ENCODE assay signal across 8 mouse cellular contexts in the genomic region with DNA sequence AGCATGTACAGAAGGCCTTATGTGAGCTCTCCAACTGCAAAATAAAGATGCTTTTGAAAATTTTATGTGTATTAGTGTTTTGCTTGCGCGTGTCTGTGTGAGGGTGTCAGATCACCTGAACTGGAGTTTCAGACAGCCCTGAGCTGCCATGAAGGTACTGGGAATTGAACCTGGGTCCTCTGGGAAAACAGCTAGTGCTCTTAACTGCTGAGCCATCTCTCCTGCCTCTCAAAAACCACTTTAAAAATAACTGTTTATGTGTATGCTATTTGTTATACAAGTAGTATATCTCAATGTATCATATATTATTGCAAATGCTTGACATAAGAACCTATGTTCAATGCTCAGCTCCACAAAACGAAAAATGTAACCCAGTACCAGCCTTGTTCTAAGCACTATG. TPM values are rescaled to one million over a fixed set of nuclear protein-coding genes. Genes with fewer than 3 reads are reported as not detected.
DNase-seq lines count a peak whose midpoint lies in the region; ATAC-seq and TF ChIP-seq lines count a peak whose summit lies in the region.

No protein-coding gene starts in this region.

- no peak for TF ChIP-seq CTCF in lung, postnatal 0 days (IDR thresholded peaks at IDR 0.05)

- 60% methylated on average over 3 of the region's 3 CpGs for WGBS in lung, postnatal 0 days
- WGBS in intestine, embryonic 16.5 days: 65% methylated on average over 3 of the region's 3 CpGs
- 78% methylated on average over 3 of the region's 3 CpGs for WGBS in neural tube, embryonic 14.5 days

- H3K36me3 ChIP-seq in lung, postnatal 0 days (ENCODE audit: insufficient read depth, low read length): peaks cover 20% of the 10 kb centered on the region
- H3K36me3 ChIP-seq in intestine, embryonic 16.5 days (ENCODE audit: control insufficient read depth, insufficient read depth, low read length): peaks cover 6% of the 10 kb centered on the region
- peaks cover 18% of the 10 kb centered on the region for H3K36me3 ChIP-seq in neural tube, embryonic 14.5 days (ENCODE audit: control insufficient read depth, insufficient read depth, low read length)

- no peak overlapping the region for H3K27ac ChIP-seq in lung, postnatal 0 days (ENCODE audit: low read length)
- H3K27ac ChIP-seq in intestine, embryonic 16.5 days (ENCODE audit: low read length): no peak overlapping the region
- no peak overlapping the region for H3K27ac ChIP-seq in neural tube, embryonic 14.5 days (ENCODE audit: low read depth, low read length)

- H3K4me3 ChIP-seq in lung, postnatal 0 days (ENCODE audit: low read depth, low read length): peak overlapping the region; percentile 92; the same call in 1 of the 2 replicates
- H3K4me3 ChIP-seq in intestine, embryonic 16.5 days (ENCODE audit: low read length): no peak overlapping the region
- peak overlapping the region; percentile 81; the same call in 1 of the 2 replicates for H3K4me3 ChIP-seq in neural tube, embryonic 14.5 days (ENCODE audit: low read depth, low read length)

- no peak for ATAC-seq in lung, postnatal 0 days
- no peak for ATAC-seq in intestine, embryonic 16.5 days
- no peak for ATAC-seq in neural tube, embryonic 14.5 days (ENCODE audit: low read depth)

- no peaks in the 10 kb centered on the region for H3K9me3 ChIP-seq in lung, postnatal 0 days (ENCODE audit: low read length)
- H3K9me3 ChIP-seq in intestine, embryonic 16.5 days (ENCODE audit: control insufficient read depth, low read length): no peaks in the 10 kb centered on the region
- no peaks in the 10 kb centered on the region for H3K9me3 ChIP-seq in neural tube, embryonic 14.5 days (ENCODE audit: control insufficient read depth, low read length)

- no peaks in the 10 kb centered on the region for H3K27me3 ChIP-seq in lung, postnatal 0 days (replicated peaks; ENCODE audit: insufficient read depth, low read length)
- no peaks in the 10 kb centered on the region for H3K27me3 ChIP-seq in intestine, embryonic 16.5 days (replicated peaks; ENCODE audit: control insufficient read depth, insufficient read depth, low read length)
- H3K27me3 ChIP-seq in neural tube, embryonic 14.5 days (ENCODE audit: control insufficient read depth, insufficient read depth, low read length): no peaks in the 10 kb centered on the region

- H3K9ac ChIP-seq in lung, postnatal 0 days (replicated peaks; ENCODE audit: low read depth): no peak overlapping the region
- H3K9ac ChIP-seq in intestine, embryonic 16.5 days (ENCODE audit: low read depth, low read length): no peak overlapping the region
- H3K9ac ChIP-seq in neural tube, embryonic 14.5 days (replicated peaks; ENCODE audit: low read depth, low read length): no peak overlapping the region

- H3K4me1 ChIP-seq in lung, postnatal 0 days (ENCODE audit: insufficient read depth, low read depth, low read length): peaks cover 4% of the 10 kb centered on the region; the same call in 1 of the 2 replicates
- 0 out of 2 replicates have a peak, but pooled peaks cover 5% of the 10 kb centered on the region for H3K4me1 ChIP-seq in intestine, embryonic 16.5 days (ENCODE audit: control insufficient read depth, insufficient read depth, low read length)
- peaks cover 21% of the 10 kb centered on the region for H3K4me1 ChIP-seq in neural tube, embryonic 14.5 days (ENCODE audit: control insufficient read depth, insufficient read depth, low read length)

- TF ChIP-seq EP300 in lung, postnatal 0 days (IDR thresholded peaks at IDR 0.05): no peak

- H3K4me2 ChIP-seq in lung, postnatal 0 days (replicated peaks; ENCODE audit: low read depth, low read length): no peak overlapping the region; the same call in 1 of the 2 replicates
- H3K4me2 ChIP-seq in intestine, embryonic 16.5 days (ENCODE audit: low read depth, low read length): peak overlapping the region; percentile 65
- H3K4me2 ChIP-seq in neural tube, embryonic 14.5 days (ENCODE audit: low read depth, low read length): peak overlapping the region; percentile 70

- DNase-seq in cerebellum, adult 9-11 months: peak; percentile 34
- no peak for DNase-seq in cerebellum, postnatal 25 days
- no peak for DNase-seq in lung, postnatal 0 days (ENCODE audit: low spot score)
- DNase-seq in lung, adult 18-20 months: no peak
- no peak for DNase-seq in adipocyte (ENCODE audit: low spot score)
- no peak for DNase-seq in left cerebral cortex, adult 11 months (ENCODE audit: low spot score)

RNA-seq across cellular contexts. Expression of gene Akap8l, which starts 0.9 kb away (rescaled TPM):
- 59.9 and 66.3 TPM in 2 replicates for polyA plus RNA-seq in lung, postnatal 0 days (2015; fragmentation: Nextera tagmentation; extraction: Ambion mirVana)
- polyA plus RNA-seq in intestine, embryonic 16.5 days (2015; fragmentation: Nextera tagmentation; extraction: Ambion mirVana): 66.3 and 73.0 TPM in 2 replicates
- polyA plus RNA-seq in neural tube, embryonic 14.5 days (2014; fragmentation: Nextera tagmentation; extraction: Ambion mirVana): 123 and 158 TPM in 2 replicates

RNA-seq across cellular contexts. Expression of gene Akap8, which starts 30.2 kb away (rescaled TPM):
- polyA plus RNA-seq in lung, postnatal 0 days (2015; fragmentation: Nextera tagmentation; extraction: Ambion mirVana): 30.2 and 34.0 TPM in 2 replicates
- 75.0 and 75.7 TPM in 2 replicates for polyA plus RNA-seq in intestine, embryonic 16.5 days (2015; fragmentation: Nextera tagmentation; extraction: Ambion mirVana)
- polyA plus RNA-seq in neural tube, embryonic 14.5 days (2014; fragmentation: Nextera tagmentation; extraction: Ambion mirVana): 58.4 and 67.0 TPM in 2 replicates

RNA-seq across cellular contexts. Expression of gene Wiz, which starts 38.0 kb away (rescaled TPM):
- polyA plus RNA-seq in lung, postnatal 0 days (2015; fragmentation: Nextera tagmentation; extraction: Ambion mirVana): 12.1 and 12.8 TPM in 2 replicates
- polyA plus RNA-seq in intestine, embryonic 16.5 days (2015; fragmentation: Nextera tagmentation; extraction: Ambion mirVana): 17.5 and 18.9 TPM in 2 replicates
- polyA plus RNA-seq in neural tube, embryonic 14.5 days (2014; fragmentation: Nextera tagmentation; extraction: Ambion mirVana): 46.2 and 46.8 TPM in 2 replicates

RNA-seq across cellular contexts. Expression of gene Rasal3, which starts 52.1 kb away (rescaled TPM):
- polyA plus RNA-seq in lung, postnatal 0 days (2015; fragmentation: Nextera tagmentation; extraction: Ambion mirVana): 0.79 and 1.2 TPM in 2 replicates
- polyA plus RNA-seq in intestine, embryonic 16.5 days (2015; fragmentation: Nextera tagmentation; extraction: Ambion mirVana): 1.4 and 2.0 TPM in 2 replicates
- polyA plus RNA-seq in neural tube, embryonic 14.5 days (2014; fragmentation: Nextera tagmentation; extraction: Ambion mirVana): 0.41 and 0.42 TPM in 2 replicates
